Mouse (Mus musculus) limb, embryonic 11.5 days (tissue): ENCODE measurements at regions not wholly inside any gene's neighbourhood (a gene's known extent, or its start where the extent isn't known, plus 50 kb on each side); places are given as distances from the start of the nearest gene placed in this dataset.

Experiments used
- ATAC-seq: fragments of 200-750 bp; cut with Nextera tagmentation; 2 replicates; pipeline ENCODE4 v1.8.0; 2017; ENCODE audit warnings: low read depth; ENCODE audit not compliant: insufficient number of reproducible peaks, low FRiP score, low TSS enrichment
- DNase-seq: peaks from one replicate; pipeline ENCODE4 v3.0.0-alpha.2; 2015; ENCODE audit warnings: low spot score
- H3K27ac ChIP-seq: fragments of 300-500 bp; sonication (generic); replicated peaks from 2 replicates; pipeline ENCODE4 v1.5.1; 2014; ENCODE audit warnings: low read depth, mild to moderate bottlenecking, low read length
- H3K27me3 ChIP-seq: fragments of 300-500 bp; sonication (generic); 2 replicates; pipeline ENCODE4 v1.6.1; 2014; ENCODE audit warnings: mild to moderate bottlenecking, low read length, mixed read lengths; ENCODE audit not compliant: control insufficient read depth, insufficient read depth
- H3K36me3 ChIP-seq: fragments of 300-500 bp; sonication (generic); 2 replicates; pipeline ENCODE4 v1.6.1; 2014; ENCODE audit warnings: mild to moderate bottlenecking, low read length, moderate library complexity, mixed read lengths; ENCODE audit not compliant: control insufficient read depth, insufficient read depth
- H3K4me1 ChIP-seq: fragments of 300-500 bp; sonication (generic); 2 replicates; pipeline ENCODE4 v1.6.1; 2014; ENCODE audit warnings: low read length, mixed read lengths; ENCODE audit not compliant: control insufficient read depth, insufficient read depth
- H3K4me2 ChIP-seq: fragments of 300-500 bp; sonication (generic); 2 replicates; pipeline ENCODE4 v1.6.1; 2014; ENCODE audit warnings: low read depth, mild to moderate bottlenecking, moderate library complexity; ENCODE audit not compliant: severe bottlenecking
- H3K4me3 ChIP-seq: fragments of 300-500 bp; sonication (generic); 2 replicates; pipeline ENCODE4 v1.5.1; 2014; ENCODE audit warnings: low read depth, low read length
- H3K9ac ChIP-seq: fragments of 300-500 bp; sonication (generic); 2 replicates; pipeline ENCODE4 v1.6.1; 2014; ENCODE audit warnings: mild to moderate bottlenecking, low read length
- H3K9me3 ChIP-seq: fragments of 300-500 bp; sonication (generic); 2 replicates; pipeline ENCODE4 v1.6.1; 2016; ENCODE audit warnings: low read length; ENCODE audit not compliant: control insufficient read depth
- WGBS: fragments of 180-500 bp; shearing (Covaris S2); extraction: QIAGEN DNeasy Blood & Tissue Kit; methylation state at CpG from one replicate; pipeline ENCODE4 v1.1.7; 2014; 5-methylcytosine and 5-hydroxymethylcytosine counted together

DNA sequence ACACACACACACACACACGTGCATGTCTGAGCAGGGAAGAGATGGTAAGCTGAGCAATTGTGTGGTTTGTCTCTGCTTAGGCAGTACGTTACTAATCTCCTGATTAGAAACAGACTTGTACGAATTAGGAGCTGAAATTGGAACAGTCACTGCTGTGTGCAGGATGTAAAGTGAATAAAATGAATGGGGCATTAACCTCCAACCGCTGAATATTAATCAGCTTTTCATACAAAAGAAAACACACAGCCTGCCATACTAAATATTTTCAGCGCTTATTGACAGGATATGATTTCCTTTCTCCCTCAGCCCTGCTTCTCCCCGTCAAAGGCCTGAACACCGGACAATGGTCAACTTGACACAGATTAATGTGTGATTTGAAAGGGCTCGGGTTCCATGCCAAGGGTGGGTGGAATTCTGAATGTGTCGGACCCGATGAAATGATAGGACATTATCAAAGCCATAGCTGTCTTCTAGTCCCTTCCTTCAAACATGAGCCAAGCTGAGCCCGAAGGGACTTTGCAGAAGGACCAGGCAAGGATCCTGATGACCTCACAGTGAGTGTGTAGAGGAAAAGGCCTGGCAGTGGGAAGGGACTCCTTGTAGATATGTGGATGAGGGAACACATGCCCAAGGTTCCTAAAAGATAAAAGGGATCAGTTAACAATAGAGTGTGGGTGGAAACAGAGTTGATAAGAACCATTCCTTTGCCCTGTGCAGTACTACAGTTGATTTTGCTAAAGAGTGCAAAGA, 124.4 kb upstream of the Sox9 start:
- WGBS = 43% methylated on average over 11 of the region's 11 CpGs
- H3K4me3 ChIP-seq = no peak overlapping the region
- H3K4me2 ChIP-seq = no peak overlapping the region
- peaks cover 9% of the 10 kb centered on the region; the same call in 1 of the 2 replicates for H3K4me1 ChIP-seq
- DNase-seq (no peak), ATAC-seq (no peak)
- no peaks in the 10 kb centered on the region for H3K36me3 ChIP-seq
- no peak overlapping the region for H3K9ac ChIP-seq
- H3K9me3 ChIP-seq = no peaks in the 10 kb centered on the region
- H3K27ac ChIP-seq = no peak overlapping the region
- H3K27me3 ChIP-seq = no peaks in the 10 kb centered on the region

DNA sequence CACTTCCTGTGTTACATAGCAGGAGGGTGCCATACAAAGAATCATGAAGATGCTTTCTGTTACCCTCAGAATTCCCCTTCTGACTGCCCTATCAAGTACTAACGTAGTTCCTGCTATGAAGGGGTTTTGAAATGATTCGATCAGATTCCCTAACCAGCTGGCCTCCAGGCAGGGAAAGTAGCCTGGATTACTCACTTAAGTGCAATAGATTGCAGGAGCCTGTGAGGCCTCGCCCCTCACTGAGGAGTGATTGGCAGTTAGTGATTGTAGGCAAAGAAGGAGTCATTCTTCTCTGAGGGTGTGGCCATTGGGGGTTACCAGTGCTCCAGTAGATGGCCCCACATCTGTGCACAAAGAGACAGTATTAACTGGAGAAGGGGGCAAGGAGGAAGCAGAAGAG, 122.1 kb upstream of the Sox9 start:
- no peak overlapping the region for H3K4me3 ChIP-seq
- no peaks in the 10 kb centered on the region for H3K27me3 ChIP-seq
- DNase-seq = no peak
- H3K36me3 ChIP-seq = no peaks in the 10 kb centered on the region
- no peaks in the 10 kb centered on the region for H3K9me3 ChIP-seq
- H3K9ac ChIP-seq = no peak overlapping the region
- H3K4me2 ChIP-seq = no peak overlapping the region
- no peak for ATAC-seq
- H3K4me1 ChIP-seq = peaks cover 9% of the 10 kb centered on the region; the same call in 1 of the 2 replicates
- no peak overlapping the region for H3K27ac ChIP-seq
- 71% methylated on average over 3 of the region's 3 CpGs for WGBS

DNA sequence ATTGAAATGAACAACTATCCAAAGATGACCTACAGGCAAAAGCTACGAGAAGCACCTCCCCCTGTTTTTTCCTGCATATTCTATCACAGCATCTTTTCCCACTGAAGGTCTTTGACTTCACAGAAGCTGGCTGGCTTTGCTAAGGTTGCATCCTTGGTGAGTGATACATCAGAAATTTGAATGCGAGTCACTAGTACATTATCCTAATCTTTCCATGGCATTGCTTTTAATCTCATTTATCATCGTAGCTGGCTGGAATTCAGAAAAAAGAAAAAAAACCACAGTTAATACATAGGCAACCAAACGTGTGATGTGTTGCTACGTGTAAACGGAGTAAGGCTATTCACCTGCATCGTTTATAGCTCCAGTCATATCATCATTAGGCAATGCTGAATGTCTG, 120.6 kb upstream of the Sox9 start:
- no peaks in the 10 kb centered on the region for H3K36me3 ChIP-seq
- H3K27me3 ChIP-seq = no peaks in the 10 kb centered on the region
- no peak for DNase-seq
- H3K4me3 ChIP-seq = no peak overlapping the region
- 94% methylated on average over 7 of the region's 7 CpGs for WGBS
- H3K4me1 ChIP-seq = peaks cover 9% of the 10 kb centered on the region; the same call in 1 of the 2 replicates
- H3K9ac ChIP-seq = no peak overlapping the region
- ATAC-seq = no peak
- no peak overlapping the region for H3K27ac ChIP-seq
- H3K9me3 ChIP-seq = no peaks in the 10 kb centered on the region
- no peak overlapping the region for H3K4me2 ChIP-seq

DNA sequence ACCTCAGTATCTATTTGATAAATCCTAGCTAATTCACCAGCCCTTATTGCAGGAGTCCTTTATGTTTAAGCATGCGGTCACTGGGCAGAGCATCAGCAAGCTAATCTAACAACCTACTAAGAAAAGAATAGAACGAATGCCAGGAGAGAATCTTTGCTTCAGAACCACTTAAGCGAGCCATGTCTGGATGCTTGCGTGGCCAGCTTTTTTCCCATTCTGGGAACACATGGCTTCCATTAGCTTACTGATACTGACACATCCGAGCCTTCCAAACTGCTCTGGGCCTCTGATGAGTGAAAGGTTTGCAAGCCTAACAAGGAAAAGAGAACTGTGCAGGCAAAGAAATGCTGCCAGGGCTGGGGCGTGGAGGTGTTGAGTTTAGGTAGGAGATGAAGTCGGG, 114.7 kb upstream of the Sox9 start:
- no peak for ATAC-seq
- 64% methylated on average over 7 of the region's 7 CpGs for WGBS
- no peaks in the 10 kb centered on the region for H3K27me3 ChIP-seq
- no peaks in the 10 kb centered on the region for H3K36me3 ChIP-seq
- no peak for DNase-seq
- H3K27ac ChIP-seq = no peak overlapping the region
- no peak overlapping the region for H3K9ac ChIP-seq
- H3K4me3 ChIP-seq = no peak overlapping the region
- no peaks in the 10 kb centered on the region for H3K9me3 ChIP-seq
- no peaks in the 10 kb centered on the region for H3K4me1 ChIP-seq
- H3K4me2 ChIP-seq = no peak overlapping the region

DNA sequence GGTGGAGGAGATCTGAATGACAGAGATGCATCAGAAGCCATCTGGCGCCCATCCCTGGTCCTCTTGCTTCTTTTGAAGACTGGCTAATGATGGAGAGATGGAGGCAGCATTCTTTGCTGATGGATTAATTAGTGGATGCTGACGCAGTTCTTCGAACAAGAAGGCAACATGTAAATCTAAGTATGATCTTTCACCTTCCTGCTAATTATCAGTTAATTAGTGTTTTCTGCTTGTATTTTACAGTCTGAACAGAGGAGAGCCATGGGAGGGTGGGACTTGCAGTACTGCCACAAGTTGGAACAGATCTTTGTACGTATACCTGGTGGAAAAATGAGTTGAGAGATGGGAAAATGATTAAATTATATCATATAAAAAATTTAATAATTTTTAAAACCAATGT, 109.9 kb upstream of the Sox9 start:
- Histone ChIP-seq H3K27me3 (no peaks in the 10 kb centered on the region), H3K36me3 (no peaks in the 10 kb centered on the region), H3K4me3 (no peak overlapping the region), H3K4me1 (no peaks in the 10 kb centered on the region), H3K27ac (no peak overlapping the region), H3K4me2 (no peak overlapping the region), H3K9me3 (no peaks in the 10 kb centered on the region), H3K9ac (no peak overlapping the region)
- DNase-seq = no peak
- no peak for ATAC-seq
- 63% methylated on average over 4 of the region's 4 CpGs for WGBS

DNA sequence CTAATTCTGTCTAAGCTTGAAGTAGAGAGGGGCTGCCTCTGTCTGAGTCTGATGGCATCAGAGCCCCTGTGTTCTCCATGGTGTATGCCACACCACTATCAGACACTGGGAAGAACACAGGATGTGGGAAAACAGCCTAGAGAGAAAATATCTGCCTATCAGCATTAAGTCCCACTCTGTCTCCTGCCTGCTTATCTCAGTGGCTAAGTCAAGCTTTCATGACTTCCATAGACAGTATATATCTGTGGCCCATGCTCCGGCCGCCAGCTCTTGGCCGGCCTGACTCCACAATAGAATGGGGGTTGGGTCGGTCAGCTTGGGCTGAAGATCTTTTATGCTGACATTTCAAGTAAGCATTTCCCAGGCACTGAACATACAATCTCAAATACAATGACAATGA, 92.0 kb upstream of the Sox9 start:
- 92% methylated on average over 4 of the region's 4 CpGs for WGBS
- Histone ChIP-seq H3K27me3 (no peaks in the 10 kb centered on the region), H3K9me3 (no peaks in the 10 kb centered on the region), H3K4me1 (no peaks in the 10 kb centered on the region), H3K4me3 (no peak overlapping the region), H3K9ac (no peak overlapping the region), H3K4me2 (no peak overlapping the region), H3K27ac (no peak overlapping the region), H3K36me3 (no peaks in the 10 kb centered on the region)
- DNase-seq = no peak
- no peak for ATAC-seq

DNA sequence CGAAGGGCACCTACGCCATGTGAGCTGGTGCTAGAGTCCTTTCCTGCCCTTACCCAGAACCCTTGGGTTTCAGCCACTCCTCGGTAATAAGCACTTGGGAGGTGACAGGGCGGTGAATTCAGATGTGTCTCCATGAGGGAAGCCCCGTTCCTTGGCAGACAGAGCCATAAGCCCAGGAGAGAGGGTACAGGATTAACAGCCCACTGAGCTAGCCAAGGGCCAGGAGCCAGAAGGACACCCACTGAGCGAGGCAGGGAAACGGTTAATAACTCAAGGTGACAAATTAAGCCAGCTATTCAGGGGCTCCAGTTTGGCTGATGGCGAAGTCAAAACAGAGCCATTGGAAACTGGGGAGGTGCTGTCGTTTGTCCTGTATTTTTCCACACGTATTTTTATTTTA, 75.9 kb upstream of the Sox9 start:
- ATAC-seq (no peak), DNase-seq (no peak)
- no peaks in the 10 kb centered on the region for H3K9me3 ChIP-seq
- H3K27ac ChIP-seq = no peak overlapping the region
- H3K4me2 ChIP-seq = no peak overlapping the region
- H3K27me3 ChIP-seq = no peaks in the 10 kb centered on the region
- peaks cover 5% of the 10 kb centered on the region for H3K4me1 ChIP-seq
- H3K4me3 ChIP-seq = no peak overlapping the region
- no peak overlapping the region for H3K9ac ChIP-seq
- no peaks in the 10 kb centered on the region for H3K36me3 ChIP-seq
- WGBS = 51% methylated on average over 10 of the region's 10 CpGs

DNA sequence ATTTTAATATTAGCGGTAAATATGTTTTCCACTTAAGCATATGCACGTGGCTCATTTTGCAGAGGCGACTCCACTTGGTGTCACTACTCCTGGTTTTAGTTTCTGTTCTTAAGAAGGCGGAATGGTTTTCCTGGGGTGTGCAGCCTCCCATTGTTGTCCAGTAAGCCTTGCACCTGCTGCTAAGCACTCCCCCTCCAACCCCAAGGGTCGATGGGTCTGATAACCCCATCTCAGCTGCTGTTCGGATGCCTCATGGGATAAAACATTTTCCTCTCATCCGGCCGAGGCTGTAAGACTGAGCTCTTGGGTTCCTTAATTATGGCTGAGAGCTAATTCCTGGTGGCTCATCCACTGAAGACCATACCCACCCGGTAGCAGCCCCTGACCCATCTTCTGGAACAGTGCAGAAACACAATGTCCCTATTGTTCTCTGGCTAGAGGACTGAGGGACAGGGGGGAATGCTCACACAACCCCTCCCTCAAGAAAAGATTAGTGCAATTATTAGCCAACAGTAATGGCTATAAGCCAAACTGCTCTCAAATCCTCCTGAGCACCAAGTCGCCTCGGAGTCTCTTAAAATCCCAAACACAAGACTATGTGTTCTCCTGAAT, 73.8 kb upstream of the Sox9 start:
- no peaks in the 10 kb centered on the region for H3K27me3 ChIP-seq
- H3K9ac ChIP-seq = no peak overlapping the region
- ATAC-seq = no peak
- no peaks in the 10 kb centered on the region for H3K36me3 ChIP-seq
- H3K9me3 ChIP-seq = no peaks in the 10 kb centered on the region
- no peak overlapping the region for H3K27ac ChIP-seq
- DNase-seq = no peak
- H3K4me1 ChIP-seq = peaks cover 10% of the 10 kb centered on the region
- no peak overlapping the region for H3K4me2 ChIP-seq
- WGBS = 87% methylated on average over 11 of the region's 11 CpGs
- H3K4me3 ChIP-seq = no peak overlapping the region
